Mouse (Mus musculus) heart, embryonic 16.5 days (tissue): ENCODE data around the gene Arrb2. TPM values are rescaled to one million over a fixed set of nuclear protein-coding genes. Genes with fewer than 3 reads are reported as not detected.
"Not testable (repeated sequence)": the region's sequence is repeated elsewhere in the genome, so short reads cannot be mapped to it uniquely, and the experiment has no call there.

Experiments used
- ATAC-seq: fragments of 200-750 bp; cut with Nextera tagmentation; replicated peaks from 2 replicates; pipeline ENCODE4 v1.8.0; 2017; ENCODE audit warnings: moderate number of reproducible peaks; ENCODE audit not compliant: insufficient read depth, low FRiP score; ENCODE audit errors: extremely low read depth
- H3K27ac ChIP-seq: fragments of 300-500 bp; sonication (generic); 2 replicates; pipeline ENCODE4 v1.5.1; 2014; ENCODE audit warnings: mild to moderate bottlenecking, low read length, control low read depth, moderate library complexity
- H3K27me3 ChIP-seq: fragments of 300-500 bp; sonication (generic); 2 replicates; pipeline ENCODE4 v1.6.1; 2014; ENCODE audit warnings: low read length, mixed read lengths; ENCODE audit not compliant: control insufficient read depth, insufficient read depth
- H3K36me3 ChIP-seq: fragments of 300-500 bp; sonication (generic); 2 replicates; pipeline ENCODE4 v1.6.1; 2014; ENCODE audit not compliant: control insufficient read depth, insufficient read depth
- H3K4me1 ChIP-seq: fragments of 300-500 bp; sonication (generic); 2 replicates; pipeline ENCODE4 v1.6.1; 2014; ENCODE audit warnings: low read length, mixed read lengths; ENCODE audit not compliant: control insufficient read depth, insufficient read depth
- H3K4me2 ChIP-seq: fragments of 300-500 bp; sonication (generic); 2 replicates; pipeline ENCODE4 v1.6.1; 2014; ENCODE audit warnings: low read depth, mild to moderate bottlenecking, control low read depth, low read length
- H3K4me3 ChIP-seq: fragments of 300-500 bp; sonication (generic); 2 replicates; pipeline ENCODE4 v1.5.1; 2014; ENCODE audit warnings: mild to moderate bottlenecking, control low read depth, low read length
- H3K9ac ChIP-seq: fragments of 300-500 bp; sonication (generic); 2 replicates; pipeline ENCODE4 v1.6.1; 2014; ENCODE audit warnings: low read length, control low read depth
- H3K9me3 ChIP-seq: fragments of 300-500 bp; sonication (generic); replicated peaks from 2 replicates; pipeline ENCODE4 v1.6.1; 2016; ENCODE audit warnings: low read length; ENCODE audit not compliant: control insufficient read depth
- WGBS: fragments of 180-500 bp; shearing (Covaris S2); extraction: QIAGEN DNeasy Blood & Tissue Kit; methylation state at CpG from one replicate; pipeline ENCODE4 v1.1.7; 2014; 5-methylcytosine and 5-hydroxymethylcytosine counted together
- polyA plus RNA-seq: library from polyadenylated mRNA; unstranded; fragments of >200 nt; fragmentation: Nextera tagmentation; extraction: Ambion mirVana; gene quantifications from 2 replicates; pipeline ENCODE4 v1.2.1, GENCODE M21; 2015

Arrb2 gene
- polyA plus RNA-seq, 1 experiment from 2014 or later, result 11.7 TPM

- H3K27me3 ChIP-seq, result no peaks in the 10 kb centered on the region
- H3K27ac ChIP-seq, result no peak overlapping the region
- H3K36me3 ChIP-seq, result no peaks in the 10 kb centered on the region
- H3K4me1 ChIP-seq, result no peaks in the 10 kb centered on the region
- ATAC-seq, result no peak
- no peak overlapping the region for H3K4me3 ChIP-seq
- no peak overlapping the region for H3K9ac ChIP-seq
- WGBS, result 59% methylated on average over 4 of the region's 4 CpGs
- no peak overlapping the region for H3K4me2 ChIP-seq
- H3K9me3 ChIP-seq, result no peaks in the 10 kb centered on the region
Measured at GRCm38 (mm10) chr11:70418199-70418598, 14.2 kb upstream of the Arrb2 start.

GRCm38 (mm10) chr11:70419486-70419885 is 12.9 kb upstream of the Arrb2 start:
- ATAC-seq, result no peak
- WGBS, result 43% methylated on average over 5 of the region's 5 CpGs

GRCm38 (mm10) chr11:70426598-70426997 is 5.8 kb upstream of the Arrb2 start:
- H3K9me3 ChIP-seq, H3K4me3 ChIP-seq, H3K4me1 ChIP-seq, H3K9ac ChIP-seq, H3K36me3 ChIP-seq, H3K4me2 ChIP-seq, H3K27ac ChIP-seq, H3K27me3 ChIP-seq, ATAC-seq: not testable (repeated sequence)
- 70% methylated on average over 6 of the region's 6 CpGs for WGBS

More at GRCm38 (mm10) chr11:70419486-70419885, 12.9 kb upstream of the Arrb2 start:
- no peaks in the 10 kb centered on the region for H3K9me3 ChIP-seq
- no peak overlapping the region for H3K9ac ChIP-seq
- H3K4me3 ChIP-seq, result no peak overlapping the region
- H3K27me3 ChIP-seq, result no peaks in the 10 kb centered on the region
- no peaks in the 10 kb centered on the region for H3K36me3 ChIP-seq
- no peak overlapping the region for H3K27ac ChIP-seq
- H3K4me1 ChIP-seq, result no peaks in the 10 kb centered on the region
- no peak overlapping the region for H3K4me2 ChIP-seq

- peak overlapping the region; percentile 80 for H3K27ac ChIP-seq
Measured at GRCm38 (mm10) chr11:70431574-70431973, 861 bp upstream of the Arrb2 start.

GRCm38 (mm10) chr11:70432895-70433568 is 597 bp downstream of the Arrb2 start:
- Histone ChIP-seq H3K27ac (peak overlapping the region; percentile 79), H3K9ac (peak overlapping the region; percentile 91), H3K36me3 (peaks cover 5% of the 10 kb centered on the region; the same call in 1 of the 2 replicates), H3K4me2 (peak overlapping the region; percentile 94), H3K4me3 (peak overlapping the region; percentile 83), H3K27me3 (no peaks in the 10 kb centered on the region), H3K4me1 (peaks cover 10% of the 10 kb centered on the region; the same call in 1 of the 2 replicates), H3K9me3 (no peaks in the 10 kb centered on the region)
- ATAC-seq, result peak; percentile 7; the same call in 1 of the 2 replicates
- WGBS, result 7% methylated on average over 15 of the region's 15 CpGs

More at GRCm38 (mm10) chr11:70431574-70431973, 861 bp upstream of the Arrb2 start:
- no peak overlapping the region; the same call in 1 of the 2 replicates for H3K9ac ChIP-seq
- no peaks in the 10 kb centered on the region for H3K9me3 ChIP-seq
- ATAC-seq, result no peak
- 37% methylated on average over 5 of the region's 5 CpGs for WGBS
- H3K4me2 ChIP-seq, result peak overlapping the region; percentile 94
- peak overlapping the region; percentile 83 for H3K4me3 ChIP-seq
- no peaks in the 10 kb centered on the region for H3K36me3 ChIP-seq
- H3K27me3 ChIP-seq, result no peaks in the 10 kb centered on the region
- H3K4me1 ChIP-seq, result peaks cover 10% of the 10 kb centered on the region; the same call in 1 of the 2 replicates

GRCm38 (mm10) chr11:70433569-70433943 is 1.1 kb downstream of the Arrb2 start:
- no peak for ATAC-seq
- WGBS, result 54% methylated on average over 1 of the region's 1 CpGs
- H3K27ac ChIP-seq, result no peak overlapping the region

GRCm38 (mm10) chr11:70433951-70434350 is 1.5 kb downstream of the Arrb2 start:
- H3K4me1 ChIP-seq, result peaks cover 10% of the 10 kb centered on the region; the same call in 1 of the 2 replicates
- no peak overlapping the region for H3K4me3 ChIP-seq
- no peak overlapping the region for H3K27ac ChIP-seq
- ATAC-seq, result no peak
- no peak overlapping the region for H3K9ac ChIP-seq
- H3K4me2 ChIP-seq, result peak overlapping the region; percentile 94
- WGBS, result 87% methylated on average over 3 of the region's 3 CpGs
- H3K9me3 ChIP-seq, result no peaks in the 10 kb centered on the region
- H3K36me3 ChIP-seq, result peaks cover 5% of the 10 kb centered on the region; the same call in 1 of the 2 replicates
- H3K27me3 ChIP-seq, result no peaks in the 10 kb centered on the region

More at GRCm38 (mm10) chr11:70433569-70433943, 1.1 kb downstream of the Arrb2 start:
- peaks cover 10% of the 10 kb centered on the region; the same call in 1 of the 2 replicates for H3K4me1 ChIP-seq
- H3K4me2 ChIP-seq, result peak overlapping the region; percentile 94
- peaks cover 5% of the 10 kb centered on the region; the same call in 1 of the 2 replicates for H3K36me3 ChIP-seq
- H3K9me3 ChIP-seq, result no peaks in the 10 kb centered on the region
- H3K9ac ChIP-seq, result peak overlapping the region; percentile 91; the same call in 1 of the 2 replicates
- peak overlapping the region; percentile 83 for H3K4me3 ChIP-seq
- H3K27me3 ChIP-seq, result no peaks in the 10 kb centered on the region

- peak overlapping the region; percentile 8; the same call in 1 of the 2 replicates for H3K4me2 ChIP-seq
- no peaks in the 10 kb centered on the region for H3K27me3 ChIP-seq
- H3K9ac ChIP-seq, result 0 out of 2 replicates have a peak overlapping the region, but pooled peaks have one; percentile 3
- H3K27ac ChIP-seq, result no peak overlapping the region
- 68% methylated on average over 5 of the region's 5 CpGs for WGBS
- H3K9me3 ChIP-seq, result no peaks in the 10 kb centered on the region
- H3K4me3 ChIP-seq, result no peak overlapping the region
- H3K4me1 ChIP-seq, result peaks cover 10% of the 10 kb centered on the region; the same call in 1 of the 2 replicates
- H3K36me3 ChIP-seq, result peaks cover 11% of the 10 kb centered on the region
- ATAC-seq, result no peak
Measured at GRCm38 (mm10) chr11:70435476-70435875, 3.0 kb downstream of the Arrb2 start.

- peaks cover 13% of the 10 kb centered on the region for H3K36me3 ChIP-seq
- peaks cover 7% of the 10 kb centered on the region; the same call in 1 of the 2 replicates for H3K4me1 ChIP-seq
- H3K4me2 ChIP-seq, result no peak overlapping the region
- no peak overlapping the region for H3K4me3 ChIP-seq
- H3K9me3 ChIP-seq, result no peaks in the 10 kb centered on the region
- no peaks in the 10 kb centered on the region for H3K27me3 ChIP-seq
- WGBS, result 67% methylated on average over 6 of the region's 6 CpGs
- no peak overlapping the region for H3K27ac ChIP-seq
- ATAC-seq, result no peak
- H3K9ac ChIP-seq, result no peak overlapping the region
Measured at GRCm38 (mm10) chr11:70437426-70437825, 5.0 kb downstream of the Arrb2 start.
